Mouse (Mus musculus): Measurements from ENCODE around the gene Zzz3. TPM values are rescaled to one million over a fixed set of nuclear protein-coding genes. Genes with fewer than 3 reads are reported as not detected.

The Zzz3 gene
- total RNA-seq (2021), result 10 to 100 TPM; 40.4 to 43.1 TPM

GRCm38 (mm10) chr3:152395350-152396277 lies at the start of gene Zzz3:
Gene Zzz3, plus strand, starts transcription at chr3:152395473.
- peak; percentile 75 to 87 for DNase-seq (ENCODE audit: extremely low spot score in 1 of 2, low spot score in 1 of 2)

GRCm38 (mm10) chr3:152345732-152346632 lies 49.3 kb upstream of the Zzz3 start, which contains the start of gene Usp33:
Gene Usp33, plus strand, starts transcription at chr3:152346478.
- peak; percentile 87 to 89 for DNase-seq (ENCODE audit: extremely low spot score in 1 of 2, low spot score in 1 of 2)

- peak in 1 of 2 experiments; percentile 40 for DNase-seq (ENCODE audit: extremely low spot score in 1 of 2, low spot score in 1 of 2)
Observed at GRCm38 (mm10) chr3:152346633-152347141, 48.6 kb upstream of the Zzz3 start.

- DNase-seq (ENCODE audit: extremely low spot score in 1 of 2, low spot score in 1 of 2), result no peak
Observed at GRCm38 (mm10) chr3:152347227-152347626, 48.0 kb upstream of the Zzz3 start.

- no peak for DNase-seq (ENCODE audit: extremely low spot score in 1 of 2, low spot score in 1 of 2)
Observed at GRCm38 (mm10) chr3:152348011-152348830, 47.1 kb upstream of the Zzz3 start.

GRCm38 (mm10) chr3:152350431-152350830 lies 44.8 kb upstream of the Zzz3 start:
- no peak for DNase-seq (ENCODE audit: extremely low spot score in 1 of 2, low spot score in 1 of 2)

- no peak for DNase-seq (ENCODE audit: extremely low spot score in 1 of 2, low spot score in 1 of 2)
Observed at GRCm38 (mm10) chr3:152350966-152351365, 44.3 kb upstream of the Zzz3 start.

- no peak for DNase-seq (ENCODE audit: extremely low spot score in 1 of 2, low spot score in 1 of 2)
Observed at GRCm38 (mm10) chr3:152352289-152352688, 43.0 kb upstream of the Zzz3 start.

- DNase-seq (ENCODE audit: extremely low spot score in 1 of 2, low spot score in 1 of 2), result no peak
Observed at GRCm38 (mm10) chr3:152353434-152354177, 41.7 kb upstream of the Zzz3 start.

- no peak for DNase-seq (ENCODE audit: extremely low spot score in 1 of 2, low spot score in 1 of 2)
Observed at GRCm38 (mm10) chr3:152355361-152355760, 39.9 kb upstream of the Zzz3 start.

- DNase-seq (ENCODE audit: extremely low spot score in 1 of 2, low spot score in 1 of 2), result no peak
Observed at GRCm38 (mm10) chr3:152356751-152357150, 38.5 kb upstream of the Zzz3 start.

GRCm38 (mm10) chr3:152359151-152359550 lies 36.1 kb upstream of the Zzz3 start:
- DNase-seq (ENCODE audit: extremely low spot score in 1 of 2, low spot score in 1 of 2), result no peak

- no peak for DNase-seq (ENCODE audit: extremely low spot score in 1 of 2, low spot score in 1 of 2)
Observed at GRCm38 (mm10) chr3:152364181-152364580, 31.1 kb upstream of the Zzz3 start.

GRCm38 (mm10) chr3:152376063-152376462 lies 19.2 kb upstream of the Zzz3 start:
- no peak for DNase-seq (ENCODE audit: extremely low spot score in 1 of 2, low spot score in 1 of 2)

- DNase-seq (ENCODE audit: extremely low spot score in 1 of 2, low spot score in 1 of 2), result no peak
Observed at GRCm38 (mm10) chr3:152384106-152384505, 11.2 kb upstream of the Zzz3 start.

- peak; percentile 95 to 100 for DNase-seq (ENCODE audit: extremely low spot score in 1 of 2, low spot score in 1 of 2)
Observed at GRCm38 (mm10) chr3:152396278-152396987, 1.2 kb downstream of the Zzz3 start.

- peak in 1 of 2 experiments; percentile 15 for DNase-seq (ENCODE audit: extremely low spot score in 1 of 2, low spot score in 1 of 2)
Observed at GRCm38 (mm10) chr3:152396988-152397314, 1.7 kb downstream of the Zzz3 start.

- no peak for DNase-seq (ENCODE audit: extremely low spot score in 1 of 2, low spot score in 1 of 2)
Observed at GRCm38 (mm10) chr3:152397335-152397940, 2.2 kb downstream of the Zzz3 start.
